Mouse (Mus musculus) left cerebral cortex, postnatal 36 days (tissue): Measurements from ENCODE around the gene Leng1. TPM values are rescaled to one million over a fixed set of nuclear protein-coding genes. Genes with fewer than 3 reads are reported as not detected.
"Not testable (repeated sequence)": the region's sequence is repeated elsewhere in the genome, so short reads cannot be mapped to it uniquely, and the experiment has no call there.

Source experiments
- DNase-seq, 2 experiments: peaks; one replicate each; pipeline ENCODE4 v3.0.0; 2021 to 2022; ENCODE audit warnings: low spot score in 2 of 2, mixed read lengths in 1 of 2
- intact Hi-C: fragments of 180-260 bp; cut with DNase I; formaldehyde crosslinking; loops from one replicate; pipeline ENCODE4 v1.15.1; 2025
- total RNA-seq, 2 experiments: library from RNA; stranded (reverse); gene quantifications; 2 replicates each; pipeline ENCODE4 v1.2.3; 2021

Leng1 gene
- total RNA-seq: 1 to 10 TPM; 6.7 to 6.8 TPM

DNA sequence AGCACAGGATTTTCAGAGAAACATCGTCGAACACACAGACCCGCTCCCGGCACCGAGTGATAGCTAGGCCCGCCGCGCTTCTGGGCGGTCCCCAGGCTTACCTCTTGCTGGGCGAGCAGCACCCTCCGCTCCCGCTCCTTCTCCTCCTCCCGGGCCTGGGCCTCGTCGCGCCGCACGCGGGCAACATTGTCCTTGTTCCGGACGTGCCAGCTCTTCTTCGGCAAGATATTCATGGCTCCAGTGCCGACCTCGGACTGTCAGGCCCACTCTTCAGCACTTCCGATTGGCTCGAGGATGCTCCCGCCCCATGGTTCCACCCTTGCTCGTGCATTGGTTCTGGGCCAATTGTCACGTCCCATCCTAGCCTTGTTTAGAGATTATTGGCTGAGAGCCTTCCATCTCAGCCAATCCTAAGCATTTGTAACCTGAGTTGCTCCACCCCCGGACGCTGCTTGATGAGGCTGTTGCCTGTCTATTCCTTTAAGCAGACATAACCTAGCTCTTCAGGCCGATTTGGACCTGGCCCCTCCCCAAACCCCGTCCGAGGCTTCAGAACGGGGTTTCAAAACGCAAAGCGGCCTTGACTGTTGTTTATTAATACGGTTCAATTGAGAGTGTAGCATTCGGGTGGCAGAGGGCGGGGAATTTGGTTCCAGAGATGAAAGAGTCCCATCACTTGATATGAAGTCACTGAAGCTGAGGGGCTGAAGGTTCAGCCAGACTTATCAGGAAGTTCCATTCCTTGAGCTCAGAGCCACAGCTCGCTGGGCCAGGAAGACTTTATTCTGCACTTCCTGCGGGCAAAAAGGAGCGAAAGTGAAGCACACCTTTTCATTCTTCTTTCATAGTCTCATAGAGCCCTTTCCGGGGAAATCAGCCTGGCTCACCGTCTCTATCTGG is at the start of gene Leng1:
TSS of gene Leng1 (minus strand) at position 626 of the 900 bp plus-strand sequence.
- DNase-seq: peak; percentile 95 to 97
- intact Hi-C loops: loop anchor here (2.0 kb wide), 1 partner anchor 21 kb away; the partner anchor contains the start of gene Cnot3

DNA sequence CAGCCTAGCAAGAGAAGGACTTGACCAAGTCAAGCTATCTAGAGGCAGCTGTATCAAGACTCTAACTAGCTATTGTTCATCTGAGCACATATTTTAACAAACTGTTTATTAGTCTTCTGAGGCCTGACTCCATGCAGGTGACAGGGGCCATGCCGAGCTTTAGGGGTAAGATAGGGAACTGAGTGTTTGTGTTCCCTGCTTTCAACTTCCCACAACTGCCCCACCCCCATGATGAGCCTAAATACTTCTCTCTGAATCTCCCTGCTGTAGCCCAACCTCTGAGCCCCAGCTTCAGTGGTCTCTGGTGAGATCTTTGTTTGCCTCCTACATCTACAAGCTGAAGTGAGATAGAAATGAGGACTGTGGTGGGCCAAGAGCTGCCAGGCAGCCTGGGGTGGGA is 49.6 kb upstream of the Leng1 start:
- intact Hi-C loops: no loop called here
- no peak for DNase-seq

GRCm38 (mm10) chr7:3712264-3712942 is 46.8 kb upstream of the Leng1 start:
- no peak for DNase-seq
- intact Hi-C loops: no loop called here

GRCm38 (mm10) chr7:3709000-3709399 is 43.4 kb upstream of the Leng1 start:
- intact Hi-C loops: no loop called here
- DNase-seq: no peak

GRCm38 (mm10) chr7:3708447-3708980 is 42.9 kb upstream of the Leng1 start:
- intact Hi-C loops: not testable (repeated sequence)

DNA sequence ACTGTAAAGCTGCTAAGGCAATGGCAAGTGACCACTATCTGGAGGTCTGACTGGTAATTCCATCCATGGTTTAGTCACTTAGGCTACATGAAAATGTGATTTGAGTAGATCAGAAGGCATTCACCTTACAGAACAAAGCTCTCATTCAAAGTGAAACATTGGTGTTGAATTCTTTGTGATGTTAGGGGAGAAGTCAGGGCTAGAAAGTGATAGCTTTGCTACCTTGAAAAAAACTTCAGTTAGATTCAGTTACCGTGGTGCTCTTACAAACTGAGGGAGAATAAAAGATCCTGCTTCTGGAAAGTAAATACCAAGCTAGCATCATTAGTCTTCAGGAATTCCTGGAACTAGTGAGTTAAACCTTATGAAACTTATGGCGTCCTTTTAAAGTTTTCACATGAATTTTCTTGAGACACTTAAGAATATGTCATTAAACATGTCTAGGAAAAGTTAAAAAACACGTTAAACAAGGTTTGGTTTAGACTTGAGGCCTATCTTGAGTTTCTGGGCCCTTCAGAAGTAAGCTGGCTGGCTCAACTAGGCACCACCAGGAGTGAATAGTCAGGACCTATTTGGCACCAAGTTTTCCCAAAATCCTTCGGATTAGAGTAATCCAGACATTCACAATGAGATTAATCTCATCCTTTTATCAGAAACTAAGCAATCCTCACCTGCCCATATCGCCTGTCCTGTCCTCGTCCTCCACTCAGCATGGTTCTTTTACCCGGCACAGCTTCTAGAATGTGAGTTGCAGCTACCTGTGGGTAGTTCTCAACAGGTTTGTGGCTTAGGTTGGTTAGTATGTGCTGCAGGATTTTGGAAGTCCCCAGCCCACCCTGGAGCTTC is 42.2 kb upstream of the Leng1 start:
- intact Hi-C loops: no loop called here

More at GRCm38 (mm10) chr7:3708447-3708980, 42.9 kb upstream of the Leng1 start:
- DNase-seq: not testable (repeated sequence)

DNA sequence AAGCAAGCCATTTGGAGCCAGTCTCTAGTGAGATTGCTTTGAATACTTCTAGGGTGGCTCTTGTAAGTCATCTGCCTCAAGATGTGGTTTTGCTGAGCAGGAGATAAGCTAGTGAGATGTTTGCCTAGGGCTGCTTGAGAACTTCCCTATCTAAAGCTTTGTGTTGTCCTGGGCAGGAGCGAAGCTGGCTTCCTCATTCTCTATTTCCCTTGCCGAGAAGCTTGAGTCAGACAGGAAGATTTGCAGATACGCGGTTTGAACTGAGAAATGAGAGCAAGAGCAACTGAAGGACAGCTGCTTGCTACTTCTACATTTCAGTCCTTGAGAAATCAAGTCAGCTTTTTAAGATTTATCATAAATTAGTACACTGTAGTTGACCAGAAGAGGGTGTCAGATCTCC is 41.4 kb upstream of the Leng1 start:
- no peak for DNase-seq
- intact Hi-C loops: no loop called here

More for the DNA sequence above, 42.2 kb upstream of the Leng1 start:
- no peak for DNase-seq

GRCm38 (mm10) chr7:3706343-3706934 is 40.8 kb upstream of the Leng1 start:
- no peak for DNase-seq
- intact Hi-C loops: no loop called here

DNA sequence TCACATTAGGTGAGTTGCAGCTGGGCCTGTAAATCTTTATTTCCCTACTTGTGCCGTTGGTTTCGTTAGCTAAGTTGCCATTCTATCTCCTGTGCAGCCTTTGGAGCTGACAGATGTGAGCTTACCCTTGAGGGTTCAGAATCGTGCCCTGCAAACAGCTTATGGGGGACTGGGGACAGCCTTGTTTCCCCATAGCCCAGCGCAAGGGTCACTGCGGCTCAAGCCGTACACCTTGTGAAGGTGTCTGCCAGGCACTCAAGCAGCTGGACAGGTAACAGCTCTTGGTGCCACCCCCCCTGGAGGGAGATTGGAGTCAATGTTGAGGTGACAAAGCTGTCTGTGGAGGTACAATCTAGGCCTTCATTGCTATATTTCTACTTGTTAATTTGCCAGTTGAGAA is 40.3 kb upstream of the Leng1 start:
- intact Hi-C loops: no loop called here
- no peak for DNase-seq

- DNase-seq, intact Hi-C loops: not testable (repeated sequence)
Observed at GRCm38 (mm10) chr7:3705461-3705860, 39.8 kb upstream of the Leng1 start.

DNA sequence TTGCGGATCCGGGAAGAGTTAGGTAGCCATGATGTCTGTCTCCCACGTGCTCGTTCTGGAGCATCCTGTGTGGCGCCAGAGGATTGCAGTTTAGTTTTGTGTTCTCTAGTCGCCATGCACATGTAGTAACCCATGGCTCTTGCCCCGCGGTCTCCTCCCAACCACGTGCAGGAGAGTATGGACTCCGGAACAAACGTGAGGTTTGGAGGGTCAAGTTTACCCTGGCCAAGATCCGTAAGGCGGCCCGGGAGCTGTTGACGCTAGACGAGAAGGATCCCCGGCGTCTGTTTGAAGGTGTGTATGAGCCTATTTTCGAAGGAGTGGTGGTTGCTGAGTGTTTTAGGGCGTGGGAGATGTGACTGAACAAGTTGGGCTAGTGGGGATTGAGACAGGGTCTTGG is 38.8 kb upstream of the Leng1 start:
- DNase-seq: no peak
- intact Hi-C loops: no loop called here

- intact Hi-C loops: no loop called here
Observed at GRCm38 (mm10) chr7:3703879-3704441, 38.3 kb upstream of the Leng1 start, which contains the start of gene Rps9. Rps9 (plus strand) TSS chr7:3703993.

DNA sequence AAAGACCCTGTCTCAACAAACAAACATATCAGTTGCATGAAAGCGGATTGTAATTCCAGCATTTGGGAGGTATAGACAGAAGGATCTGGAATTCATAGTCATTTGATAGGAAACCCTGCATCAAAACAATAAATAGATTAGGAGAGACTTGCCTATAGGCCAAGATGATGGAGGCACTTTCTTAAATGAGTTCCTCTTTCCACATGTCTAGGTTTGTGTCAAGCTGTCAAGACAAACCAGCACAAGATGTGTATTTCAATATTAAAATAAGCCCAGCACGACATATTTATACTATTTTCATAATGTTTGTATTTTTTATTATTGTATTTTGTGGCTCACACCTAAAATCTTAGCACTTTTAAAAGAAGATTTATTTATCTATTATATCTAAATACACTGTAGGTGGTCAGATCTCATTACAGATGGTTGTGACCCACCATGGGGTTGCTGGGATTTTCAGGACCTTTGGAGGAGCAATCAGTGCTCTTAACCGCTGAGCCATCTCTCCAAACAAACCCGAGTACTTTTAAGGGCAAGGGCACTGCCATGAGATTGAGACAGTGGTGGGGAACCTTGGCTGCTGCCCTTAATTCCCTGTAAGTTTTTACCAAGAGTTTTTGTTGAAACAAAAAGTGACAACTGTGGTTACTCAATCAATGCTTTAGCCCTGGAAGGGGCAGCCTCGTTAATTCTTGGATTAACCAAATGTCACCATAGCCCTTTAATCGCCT is 37.7 kb upstream of the Leng1 start:
- intact Hi-C loops: no loop called here
- no peak for DNase-seq

More at GRCm38 (mm10) chr7:3703879-3704441, 38.3 kb upstream of the Leng1 start, which contains the start of gene Rps9:
- DNase-seq: peak; percentile 93 to 98

DNA sequence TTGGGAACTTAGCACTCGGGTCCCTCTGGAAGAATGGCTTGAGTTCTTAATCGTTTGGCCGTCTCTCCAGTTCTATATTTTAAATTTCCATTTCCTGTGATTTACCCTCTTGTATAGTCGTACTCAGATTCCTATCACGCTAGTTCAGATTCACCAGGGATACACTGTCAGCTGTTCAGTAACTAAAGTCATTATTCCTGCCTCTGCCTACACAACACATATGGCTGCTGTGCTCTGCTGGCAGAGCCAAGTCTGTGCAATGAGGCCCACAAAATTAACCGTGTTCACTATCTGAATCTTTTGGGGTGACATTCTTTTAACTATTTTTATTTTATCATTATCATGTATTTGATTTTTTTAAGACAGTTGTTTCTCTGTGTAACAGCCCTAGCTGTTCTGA is 32.8 kb upstream of the Leng1 start:
- intact Hi-C loops: loop anchor here (10.0 kb wide), 2 partner anchors 446 to 1366 kb away; partner anchors contain the start of gene U2af2

GRCm38 (mm10) chr7:3694949-3695305 is 29.3 kb upstream of the Leng1 start:
- intact Hi-C loops: loop anchor here (10.0 kb wide), 2 partner anchors 450 to 1370 kb away; partner anchors contain the start of gene U2af2
- DNase-seq: not testable (repeated sequence)

More for the DNA sequence above, 32.8 kb upstream of the Leng1 start:
- no peak for DNase-seq

DNA sequence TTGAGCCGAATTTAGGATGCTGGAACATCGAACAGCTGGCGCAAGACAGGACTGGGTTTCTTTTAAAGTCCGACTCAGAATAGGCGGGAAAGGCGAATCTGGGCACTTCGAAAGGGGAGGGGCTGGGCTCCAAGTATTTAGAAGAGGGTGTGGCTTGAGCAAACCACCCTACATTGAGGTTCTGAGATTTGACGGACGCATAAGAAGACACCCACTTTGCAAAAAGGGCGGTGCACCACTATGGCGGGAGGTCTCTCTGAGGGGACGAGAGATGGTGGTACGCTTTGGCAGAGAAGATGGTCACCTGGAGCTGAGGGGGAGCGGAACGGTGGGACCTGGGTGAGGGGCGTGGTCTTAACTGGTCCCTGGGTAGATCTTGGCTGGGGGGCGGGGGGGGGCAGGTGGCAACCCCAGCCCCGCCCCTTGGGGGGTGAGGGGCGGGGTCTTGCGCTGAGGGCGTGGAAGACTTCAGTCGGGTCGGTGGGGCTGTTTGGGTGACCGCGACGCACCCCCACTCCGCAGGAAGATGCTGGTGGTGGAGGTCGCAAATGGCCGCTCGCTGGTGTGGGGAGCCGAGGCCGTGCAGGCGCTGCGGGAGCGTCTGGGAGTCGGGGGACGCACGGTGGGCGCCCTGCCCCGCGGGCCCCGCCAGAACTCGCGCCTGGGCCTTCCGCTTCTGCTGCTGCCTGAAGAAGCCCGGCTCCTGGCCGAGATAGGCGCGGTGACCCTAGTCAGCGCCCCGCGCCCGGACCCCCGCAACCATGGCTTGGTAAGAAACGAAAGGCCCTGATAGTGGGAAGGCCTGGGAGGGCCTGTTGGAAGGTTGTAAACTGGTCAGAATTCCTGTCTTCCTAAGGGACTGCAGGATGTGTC is 28.7 kb upstream of the Leng1 start:
- DNase-seq: peak; percentile 45 to 54
- intact Hi-C loops: loop anchor here (10.0 kb wide), 2 partner anchors 450 to 1370 kb away; partner anchors contain the start of gene U2af2

DNA sequence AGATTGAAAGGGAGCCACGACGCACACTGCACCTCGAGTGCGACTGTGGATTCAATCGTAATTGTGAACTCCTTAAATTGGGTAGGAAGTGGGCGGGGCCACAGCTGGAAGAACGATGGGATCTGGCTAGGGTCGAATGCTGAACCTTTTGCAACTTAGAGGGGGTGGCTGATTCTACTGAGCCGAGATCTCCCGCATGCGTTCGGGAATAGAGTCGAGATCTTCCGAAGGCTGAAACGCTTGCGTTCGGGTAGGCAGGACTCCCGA is 28.1 kb upstream of the Leng1 start:
- intact Hi-C loops: loop anchor here (10.0 kb wide), 2 partner anchors 451 to 1371 kb away; partner anchors contain the start of gene U2af2
- no peak for DNase-seq
